Mouse (Mus musculus) embryonic facial prominence, embryonic 15.5 days (tissue): ENCODE results near the gene Supt4a. TPM values are rescaled to one million over a fixed set of nuclear protein-coding genes. Genes with fewer than 3 reads are reported as not detected.
A peak's percentile ranks its signal among the peaks of the same experiment; 100 is the strongest.

ENCODE experiments used
- ATAC-seq: fragments of 200-750 bp; cut with Nextera tagmentation; 2 replicates; pipeline ENCODE4 v1.8.0; 2017; ENCODE audit warnings: low read depth, moderate TSS enrichment; ENCODE audit not compliant: insufficient number of reproducible peaks, low FRiP score, low TSS enrichment
- H3K27ac ChIP-seq: fragments of 300-500 bp; sonication (generic); replicated peaks from 2 replicates; pipeline ENCODE4 v1.5.1; 2015; ENCODE audit warnings: mild to moderate bottlenecking, inconsistent platforms
- H3K27me3 ChIP-seq: fragments of 300-500 bp; sonication (generic); 2 replicates; pipeline ENCODE4 v1.6.1; 2015; ENCODE audit warnings: inconsistent platforms
- H3K36me3 ChIP-seq: fragments of 300-500 bp; sonication (generic); 2 replicates; pipeline ENCODE4 v1.6.1; 2015; ENCODE audit warnings: mild to moderate bottlenecking, inconsistent platforms
- H3K4me1 ChIP-seq: fragments of 300-500 bp; sonication (generic); 2 replicates; pipeline ENCODE4 v1.6.1; 2015; ENCODE audit warnings: inconsistent platforms
- H3K4me2 ChIP-seq: fragments of 300-500 bp; sonication (generic); replicated peaks from 2 replicates; pipeline ENCODE4 v1.6.1; 2015; ENCODE audit warnings: mild to moderate bottlenecking, inconsistent platforms
- H3K4me3 ChIP-seq: fragments of 300-500 bp; sonication (generic); replicated peaks from 2 replicates; pipeline ENCODE4 v1.5.1; 2015; ENCODE audit warnings: mild to moderate bottlenecking, inconsistent platforms
- H3K9ac ChIP-seq: fragments of 300-500 bp; sonication (generic); 2 replicates; pipeline ENCODE4 v1.6.1; 2015; ENCODE audit warnings: inconsistent platforms
- H3K9me3 ChIP-seq: fragments of 300-500 bp; sonication (generic); replicated peaks from 2 replicates; pipeline ENCODE4 v1.6.1; 2016; ENCODE audit warnings: inconsistent platforms
- whole genome bisulfite sequencing: fragments of 180-500 bp; shearing (Covaris S2); methylation state at CpG from one replicate; pipeline ENCODE4 v1.1.7; 2015; 5-methylcytosine and 5-hydroxymethylcytosine counted together
- microRNA counts: library from miRNA; unstranded; fragments of <30 nt; microRNA quantifications from one replicate; lab custom pipeline; 2016
- microRNA-seq: library from miRNA; unstranded; fragments of <30 nt; microRNA quantifications from one replicate; pipeline ENCODE4, GENCODE M21; 2016; ENCODE audit warnings: borderline number of aligned reads
- polyA plus RNA-seq: library from polyadenylated mRNA; unstranded; fragments of >200 nt; fragmentation: Nextera tagmentation; extraction: Ambion mirVana; gene quantifications from 2 replicates; pipeline ENCODE4 v1.2.1, GENCODE M21; 2015

The Supt4a gene
- polyA plus RNA-seq, 1 experiment from 2014 or later, result 165 TPM

- Histone ChIP-seq H3K36me3 (no peaks in the 10 kb centered on the region), H3K27ac (no peak overlapping the region), H3K4me2 (no peak overlapping the region), H3K27me3 (0 out of 2 replicates have a peak, but pooled peaks cover 4% of the 10 kb centered on the region), H3K4me1 (peaks cover 20% of the 10 kb centered on the region), H3K9me3 (no peaks in the 10 kb centered on the region), H3K4me3 (no peak overlapping the region), H3K9ac (no peak overlapping the region)
- ATAC-seq, result no peak
- 85% methylated on average over 4 of the region's 4 CpGs for WGBS
Observed at GRCm38 (mm10) chr11:87779392-87779791, 42.0 kb downstream of the Supt4a start.

- H3K27me3 ChIP-seq, result 0 out of 2 replicates have a peak, but pooled peaks cover 4% of the 10 kb centered on the region
- no peak for ATAC-seq
- no peak overlapping the region for H3K4me3 ChIP-seq
- no peak overlapping the region for H3K9ac ChIP-seq
- WGBS, result 79% methylated on average over 8 of the region's 8 CpGs
- H3K9me3 ChIP-seq, result no peaks in the 10 kb centered on the region
- H3K36me3 ChIP-seq, result no peaks in the 10 kb centered on the region
- no peak overlapping the region for H3K4me2 ChIP-seq
- peaks cover 20% of the 10 kb centered on the region for H3K4me1 ChIP-seq
- no peak overlapping the region for H3K27ac ChIP-seq
Observed at GRCm38 (mm10) chr11:87780130-87780529, 42.8 kb downstream of the Supt4a start.

GRCm38 (mm10) chr11:87790088-87790487, 52.7 kb downstream of the Supt4a start:
- H3K4me1 ChIP-seq, result no peaks in the 10 kb centered on the region
- H3K27me3 ChIP-seq, result no peaks in the 10 kb centered on the region
- H3K27ac ChIP-seq, result no peak overlapping the region
- no peak overlapping the region for H3K4me2 ChIP-seq
- ATAC-seq, result no peak
- H3K36me3 ChIP-seq, result no peaks in the 10 kb centered on the region
- no peaks in the 10 kb centered on the region for H3K9me3 ChIP-seq
- WGBS, result 83% methylated on average over 6 of the region's 6 CpGs
- H3K9ac ChIP-seq, result no peak overlapping the region
- H3K4me3 ChIP-seq, result no peak overlapping the region

MicroRNAs within 50 kb of the gene (microRNA counts, 519-probe panel; counts per million panel counts)
- microRNA mmu-miR-142-3p (lab: Ali Mortazavi, UCI) (3,328 counts per million, percentile 79 among the panel's probes with 10 or more counts), microRNA mmu-miR-142-5p (lab: Ali Mortazavi, UCI) (3,129 counts per million, percentile 75 among the panel's probes with 10 or more counts)

Small RNAs within 50 kb of the gene (microRNA-seq; reads per million reads assigned to microRNA genes)
- gene Mir142 (not detected), gene Mir142b (not detected)

Other genes with a start within 250 kb of the Supt4a start
- not detected in 2 replicates for gene Gm11492, start 170.9 kb upstream of the Supt4a start, polyA plus RNA-seq
- 33.0 and 37.9 TPM in 2 replicates for gene Sept4, start 168.6 kb upstream of the Supt4a start, polyA plus RNA-seq
- 25.7 and 27.4 TPM in 2 replicates for gene Mtmr4, start 145.4 kb upstream of the Supt4a start, polyA plus RNA-seq
- 0.25 and 0.35 TPM in 2 replicates for gene Hsf5, start 120.4 kb upstream of the Supt4a start, polyA plus RNA-seq
- 8.7 and 9.2 TPM in 2 replicates for gene Rnf43, start 74.8 kb upstream of the Supt4a start, polyA plus RNA-seq
- gene Tspoap1, start 23.0 kb downstream of the Supt4a start, polyA plus RNA-seq, result 4.0 and 5.9 TPM in 2 replicates
- 0.85 and 1.1 TPM in 2 replicates for gene Mpo, start 56.0 kb downstream of the Supt4a start, polyA plus RNA-seq
- 0.21 and 0.29 TPM in 2 replicates for gene Lpo, start 90.7 kb downstream of the Supt4a start, polyA plus RNA-seq
- gene Mks1, start 115.7 kb downstream of the Supt4a start, polyA plus RNA-seq, result 17.1 and 18.8 TPM in 2 replicates
- gene Epx, start 138.0 kb downstream of the Supt4a start, polyA plus RNA-seq, result 0.07 TPM in 1 of 2 replicates, not detected in the other
- not detected in 2 replicates for gene Olfr462, start 154.7 kb downstream of the Supt4a start, polyA plus RNA-seq
- gene Olfr463, start 159.8 kb downstream of the Supt4a start, polyA plus RNA-seq, result not detected in 2 replicates
- 0.11 and 0.24 TPM in 2 replicates for gene Olfr464, start 183.4 kb downstream of the Supt4a start, polyA plus RNA-seq
- gene Dynll2, start 250.0 kb downstream of the Supt4a start, polyA plus RNA-seq, result 19.5 and 22.4 TPM in 2 replicates